Mouse (Mus musculus) heart, embryonic 16.5 days (tissue): ENCODE results near the gene Erap1. TPM values are rescaled to one million over a fixed set of nuclear protein-coding genes. Genes with fewer than 3 reads are reported as not detected.
A peak's percentile ranks its signal among the peaks of the same experiment; 100 is the strongest.
"Not testable (repeated sequence)": the region's sequence is repeated elsewhere in the genome, so short reads cannot be mapped to it uniquely, and the experiment has no call there.

Experiments
- ATAC-seq: fragments of 200-750 bp; cut with Nextera tagmentation; replicated peaks from 2 replicates; pipeline ENCODE4 v1.8.0; 2017; ENCODE audit warnings: moderate number of reproducible peaks; ENCODE audit not compliant: insufficient read depth, low FRiP score; ENCODE audit errors: extremely low read depth
- H3K27ac ChIP-seq: fragments of 300-500 bp; sonication (generic); 2 replicates; pipeline ENCODE4 v1.5.1; 2014; ENCODE audit warnings: mild to moderate bottlenecking, low read length, control low read depth, moderate library complexity
- H3K27me3 ChIP-seq: fragments of 300-500 bp; sonication (generic); 2 replicates; pipeline ENCODE4 v1.6.1; 2014; ENCODE audit warnings: low read length, mixed read lengths; ENCODE audit not compliant: control insufficient read depth, insufficient read depth
- H3K36me3 ChIP-seq: fragments of 300-500 bp; sonication (generic); 2 replicates; pipeline ENCODE4 v1.6.1; 2014; ENCODE audit not compliant: control insufficient read depth, insufficient read depth
- H3K4me1 ChIP-seq: fragments of 300-500 bp; sonication (generic); 2 replicates; pipeline ENCODE4 v1.6.1; 2014; ENCODE audit warnings: low read length, mixed read lengths; ENCODE audit not compliant: control insufficient read depth, insufficient read depth
- H3K4me2 ChIP-seq: fragments of 300-500 bp; sonication (generic); 2 replicates; pipeline ENCODE4 v1.6.1; 2014; ENCODE audit warnings: low read depth, mild to moderate bottlenecking, control low read depth, low read length
- H3K4me3 ChIP-seq: fragments of 300-500 bp; sonication (generic); 2 replicates; pipeline ENCODE4 v1.5.1; 2014; ENCODE audit warnings: mild to moderate bottlenecking, control low read depth, low read length
- H3K9ac ChIP-seq: fragments of 300-500 bp; sonication (generic); 2 replicates; pipeline ENCODE4 v1.6.1; 2014; ENCODE audit warnings: low read length, control low read depth
- H3K9me3 ChIP-seq: fragments of 300-500 bp; sonication (generic); replicated peaks from 2 replicates; pipeline ENCODE4 v1.6.1; 2016; ENCODE audit warnings: low read length; ENCODE audit not compliant: control insufficient read depth
- WGBS: fragments of 180-500 bp; shearing (Covaris S2); extraction: QIAGEN DNeasy Blood & Tissue Kit; methylation state at CpG from one replicate; pipeline ENCODE4 v1.1.7; 2014; 5-methylcytosine and 5-hydroxymethylcytosine counted together
- polyA plus RNA-seq: library from polyadenylated mRNA; unstranded; fragments of >200 nt; fragmentation: Nextera tagmentation; extraction: Ambion mirVana; gene quantifications from 2 replicates; pipeline ENCODE4 v1.2.1, GENCODE M21; 2015

The Erap1 gene
- polyA plus RNA-seq, 1 experiment from 2014 or later, result 18.4 TPM

- Histone ChIP-seq H3K36me3 (no peaks in the 10 kb centered on the region), H3K27ac (peak overlapping the region; percentile 95), H3K9ac (peak overlapping the region; percentile 96), H3K27me3 (no peaks in the 10 kb centered on the region), H3K4me1 (no peaks in the 10 kb centered on the region), H3K4me2 (peak overlapping the region; percentile 98), H3K9me3 (no peaks in the 10 kb centered on the region), H3K4me3 (peak overlapping the region; percentile 97)
- peak; percentile 83 for ATAC-seq
- under 1% methylated on average over 48 of the region's 49 CpGs for WGBS
These were observed 549 bp downstream of the Erap1 start for GRCm38 (mm10) chr13:74639712-74640522.

GRCm38 (mm10) chr13:74640523-74640920 is 1.2 kb downstream of the Erap1 start:
- not testable (repeated sequence) for H3K27me3 ChIP-seq, ATAC-seq, H3K9ac ChIP-seq, H3K4me1 ChIP-seq, H3K36me3 ChIP-seq, H3K9me3 ChIP-seq, H3K27ac ChIP-seq
- Histone ChIP-seq H3K4me3 (peak overlapping the region; percentile 97), H3K4me2 (peak overlapping the region; percentile 98)
- 64% methylated on average over 3 of the region's 3 CpGs for WGBS

GRCm38 (mm10) chr13:74695497-74696193 is 56.3 kb downstream of the Erap1 start:
- Histone ChIP-seq H3K9ac (no peak overlapping the region), H3K36me3 (peaks cover 21% of the 10 kb centered on the region), H3K27me3 (no peaks in the 10 kb centered on the region), H3K4me2 (no peak overlapping the region), H3K4me1 (no peaks in the 10 kb centered on the region), H3K27ac (no peak overlapping the region), H3K4me3 (no peak overlapping the region), H3K9me3 (no peaks in the 10 kb centered on the region)
- ATAC-seq, result no peak
- 94% methylated on average over 5 of the region's 5 CpGs for WGBS

GRCm38 (mm10) chr13:74696225-74696624 is 56.9 kb downstream of the Erap1 start:
- no peaks in the 10 kb centered on the region for H3K4me1 ChIP-seq
- H3K27me3 ChIP-seq, result no peaks in the 10 kb centered on the region
- no peak for ATAC-seq
- H3K27ac ChIP-seq, result no peak overlapping the region
- no peak overlapping the region for H3K9ac ChIP-seq
- 71% methylated on average over 3 of the region's 3 CpGs for WGBS
- H3K4me2 ChIP-seq, result no peak overlapping the region
- H3K36me3 ChIP-seq, result peaks cover 21% of the 10 kb centered on the region
- no peak overlapping the region for H3K4me3 ChIP-seq
- no peaks in the 10 kb centered on the region for H3K9me3 ChIP-seq

- H3K27me3 ChIP-seq, result no peaks in the 10 kb centered on the region
- no peak overlapping the region for H3K4me2 ChIP-seq
- no peaks in the 10 kb centered on the region for H3K4me1 ChIP-seq
- H3K9ac ChIP-seq, result no peak overlapping the region
- 69% methylated on average over 2 of the region's 2 CpGs for WGBS
- H3K4me3 ChIP-seq, result no peak overlapping the region
- H3K27ac ChIP-seq, result no peak overlapping the region
- peaks cover 29% of the 10 kb centered on the region for H3K36me3 ChIP-seq
- no peaks in the 10 kb centered on the region for H3K9me3 ChIP-seq
- ATAC-seq, result no peak
These were observed 79.6 kb downstream of the Erap1 start for GRCm38 (mm10) chr13:74719002-74719401.

- no peak overlapping the region for H3K4me2 ChIP-seq
- H3K9ac ChIP-seq, result no peak overlapping the region
- no peak overlapping the region for H3K4me3 ChIP-seq
- H3K4me1 ChIP-seq, result no peaks in the 10 kb centered on the region
- peaks cover 44% of the 10 kb centered on the region for H3K36me3 ChIP-seq
- ATAC-seq, result no peak
- 89% methylated on average over 4 of the region's 4 CpGs for WGBS
- H3K27ac ChIP-seq, result no peak overlapping the region
- no peaks in the 10 kb centered on the region for H3K27me3 ChIP-seq
- no peaks in the 10 kb centered on the region for H3K9me3 ChIP-seq
These were observed 94.4 kb downstream of the Erap1 start for GRCm38 (mm10) chr13:74733726-74734125.

GRCm38 (mm10) chr13:74735834-74736233 is 96.5 kb downstream of the Erap1 start:
- Histone ChIP-seq H3K4me1 (no peaks in the 10 kb centered on the region), H3K27ac (no peak overlapping the region), H3K9ac (no peak overlapping the region), H3K4me3 (no peak overlapping the region), H3K27me3 (no peaks in the 10 kb centered on the region), H3K4me2 (no peak overlapping the region), H3K36me3 (peaks cover 40% of the 10 kb centered on the region), H3K9me3 (no peaks in the 10 kb centered on the region)
- 37% methylated on average over 5 of the region's 5 CpGs for WGBS
- ATAC-seq, result peak; percentile 72; the same call in 1 of the 2 replicates

DNA sequence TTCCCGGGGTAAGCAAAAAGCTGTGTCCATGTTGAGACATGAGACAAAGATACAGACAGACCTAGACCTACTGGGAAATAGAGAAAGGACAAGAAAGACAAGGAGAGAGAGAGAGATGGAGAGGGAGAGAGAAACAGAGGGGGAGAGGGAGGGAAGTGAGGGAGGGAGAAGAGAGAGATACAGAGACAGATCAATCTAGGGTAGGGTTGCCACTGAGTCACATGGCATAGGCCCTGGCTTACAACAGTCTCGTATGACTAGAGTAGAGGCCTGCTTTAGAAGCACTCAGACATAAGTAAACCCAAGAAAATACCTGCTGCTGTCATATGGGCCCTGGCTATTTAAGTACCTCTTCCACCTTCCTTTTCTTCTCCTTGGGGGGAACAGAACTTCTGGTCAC is 97.0 kb downstream of the Erap1 start:
- no peak overlapping the region for H3K4me3 ChIP-seq
- no peaks in the 10 kb centered on the region for H3K27me3 ChIP-seq
- no peaks in the 10 kb centered on the region for H3K4me1 ChIP-seq
- H3K9ac ChIP-seq, result no peak overlapping the region
- WGBS, result 74% methylated on average over 2 of the region's 2 CpGs
- no peak for ATAC-seq
- H3K27ac ChIP-seq, result no peak overlapping the region
- peaks cover 44% of the 10 kb centered on the region for H3K36me3 ChIP-seq
- no peak overlapping the region for H3K4me2 ChIP-seq
- H3K9me3 ChIP-seq, result no peaks in the 10 kb centered on the region
